Mouse (Mus musculus) left cerebral cortex, postnatal 14 days (tissue): Measurements from ENCODE around the gene Nckap1. TPM values are rescaled to one million over a fixed set of nuclear protein-coding genes. Genes with fewer than 3 reads are reported as not detected.

ENCODE experiments used
- DNase-seq, 2 experiments: peaks; one replicate each; pipeline ENCODE4 v3.0.0; 2021 to 2022; ENCODE audit warnings: low spot score in 2 of 2, mixed read lengths in 1 of 2
- intact Hi-C: fragments of 180-260 bp; cut with DNase I; formaldehyde crosslinking; loops from one replicate; pipeline ENCODE4 v1.15.1; 2025
- microRNA-seq, 2 experiments: library from miRNA; unstranded; fragments of <30 nt; microRNA quantifications; one replicate each; pipeline ENCODE4 v1.2.0; 2022
- total RNA-seq, 2 experiments: library from RNA; stranded (reverse); gene quantifications; 2 replicates each; pipeline ENCODE4 v1.2.3; 2021

Gene Nckap1
- total RNA-seq, 2 experiments from 2014 or later: 364 to 384 TPM

DNA sequence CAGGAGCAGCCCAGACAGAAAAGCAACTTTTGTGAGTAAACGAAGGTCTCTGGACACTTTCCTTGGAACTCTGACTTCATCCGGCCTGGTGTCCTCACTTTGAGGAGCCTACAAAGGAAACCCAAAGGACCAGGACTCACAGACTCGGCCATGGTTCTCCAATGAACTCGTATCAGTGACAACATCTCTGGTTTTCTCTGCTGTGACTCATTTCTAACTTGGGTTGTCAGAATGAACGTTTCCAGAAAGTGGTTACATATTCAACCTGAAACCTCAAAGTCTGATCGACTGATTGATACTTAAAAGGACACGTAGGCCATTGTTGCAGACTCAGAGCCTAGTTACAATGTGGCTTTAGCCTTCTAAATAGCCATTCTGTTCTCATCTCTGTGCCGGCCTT, 119.4 kb downstream of the Nckap1 start:
- DNase-seq: no peak
- intact Hi-C loops: no loop called here

Small RNAs within 50 kb of the gene (microRNA-seq; reads per million reads assigned to microRNA genes)
- gene Mir684-1: 0 reads per million in 2 experiments

Other genes starting within 250 kb of the Nckap1 start
- gene Frzb, start 133.8 kb downstream of the Nckap1 start, total RNA-seq: 10 to 100 TPM; 18.3 to 26.8 TPM
- gene Dusp19, start 35.7 kb upstream of the Nckap1 start, total RNA-seq: 10 to 100 TPM; 19.7 to 21.3 TPM
- gene Nup35, start 35.9 kb upstream of the Nckap1 start, total RNA-seq: 10 to 100 TPM; 15.2 to 15.9 TPM